Mouse (Mus musculus) myocyte (in vitro differentiated cells): ENCODE data around the gene Itprid1.

ENCODE experiments used
- CEBPB ChIP-seq: IDR thresholded peaks from 2 replicates; pipeline ENCODE4 v1.6.1; 2011; ENCODE audit warnings: mild to moderate bottlenecking, moderate library complexity; ENCODE audit not compliant: poor library complexity, insufficient read depth, severe bottlenecking
- E2F4 ChIP-seq: IDR thresholded peaks from one replicate; pipeline ENCODE4 v1.6.1; 2011; ENCODE audit warnings: mild to moderate bottlenecking, control low read depth, moderate library complexity; ENCODE audit not compliant: insufficient read depth
- MYOD1 ChIP-seq, 3 experiments: IDR thresholded peaks; one replicate each; pipeline ENCODE4 v1.6.1; 2011; ENCODE audit warnings: control low read depth in 2 of 3, low read depth in 2 of 3, mild to moderate bottlenecking in 2 of 3, moderate library complexity in 1 of 3; ENCODE audit not compliant: insufficient read length in 2 of 3, control insufficient read depth in 1 of 3
- MYOG ChIP-seq, 3 experiments: IDR thresholded peaks; one replicate each; pipeline ENCODE4 v1.6.1; 2011; ENCODE audit warnings: control low read depth in 2 of 3, low read depth in 2 of 3, mild to moderate bottlenecking in 2 of 3; ENCODE audit not compliant: insufficient read length in 2 of 3, control insufficient read depth in 1 of 3, insufficient read depth in 1 of 3
- POLR2A ChIP-seq: IDR thresholded peaks from one replicate; pipeline ENCODE4 v1.6.1; 2011; ENCODE audit warnings: low read depth, mild to moderate bottlenecking, control low read depth, moderate library complexity; ENCODE audit not compliant: insufficient read length
- POLR2AphosphoS2 ChIP-seq: IDR thresholded peaks from one replicate; pipeline ENCODE4 v1.6.1; 2011; ENCODE audit warnings: low read depth, control low read depth; ENCODE audit not compliant: insufficient read length
- USF1 ChIP-seq: IDR thresholded peaks from one replicate; pipeline ENCODE4 v1.6.1; 2011; ENCODE audit warnings: low read depth, mild to moderate bottlenecking, control low read depth, moderate library complexity

DNA sequence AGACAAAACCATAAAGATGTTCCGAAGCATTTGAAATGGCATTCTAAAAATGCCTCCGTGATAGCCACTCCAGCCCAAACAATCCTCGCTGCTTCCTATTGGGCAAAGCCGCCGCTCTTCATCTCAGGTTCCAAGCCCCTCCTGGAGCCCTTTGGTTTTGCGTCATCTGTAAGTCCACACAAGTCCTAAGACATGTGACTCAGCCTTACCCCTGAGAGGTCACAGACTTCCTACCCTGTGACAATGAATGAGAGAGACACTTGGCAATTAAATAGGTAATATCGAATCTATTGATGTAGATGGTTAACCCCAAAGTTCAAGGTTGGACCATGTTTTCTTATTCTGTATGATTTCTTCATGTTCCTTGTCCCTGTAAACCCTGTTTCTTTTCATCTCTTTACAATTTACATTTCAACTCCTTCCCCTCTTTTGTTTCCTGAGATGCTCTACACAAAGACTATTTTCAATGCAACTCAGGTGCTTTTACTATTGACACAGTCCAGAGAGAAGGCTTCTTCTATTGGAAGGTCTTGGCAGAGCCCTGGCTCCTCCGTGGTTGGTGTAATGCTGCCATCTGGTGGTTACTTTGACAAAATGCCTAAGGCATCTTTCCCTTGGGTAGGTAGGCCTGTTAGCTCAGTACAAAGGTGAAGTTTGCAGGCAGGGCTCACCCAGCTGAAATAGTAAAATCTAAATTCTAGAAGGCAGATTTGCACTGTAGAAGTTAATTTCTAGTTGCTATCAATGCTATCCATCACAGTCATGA is 113.8 kb downstream of the Itprid1 start:
- TF ChIP-seq USF1 (no peak), POLR2A (no peak), CEBPB (no peak), E2F4 (no peak), MYOD1 (IDR thresholded peaks at IDR 0.05; ENCODE audit: control insufficient read depth in 1 of 3, insufficient read length in 2 of 3, low read depth in 2 of 3) (no peak), MYOG (IDR thresholded peaks at IDR 0.05; ENCODE audit: control insufficient read depth in 1 of 3, insufficient read depth in 1 of 3, insufficient read length in 2 of 3, low read depth in 2 of 3) (no peak), POLR2AphosphoS2 (no peak)
